Mouse (Mus musculus): Measurements from ENCODE around the gene Ager. TPM values are rescaled to one million over a fixed set of nuclear protein-coding genes. Genes with fewer than 3 reads are reported as not detected.

The Ager gene
- polyA plus RNA-seq, 1 experiment: 0.33 TPM

DNA sequence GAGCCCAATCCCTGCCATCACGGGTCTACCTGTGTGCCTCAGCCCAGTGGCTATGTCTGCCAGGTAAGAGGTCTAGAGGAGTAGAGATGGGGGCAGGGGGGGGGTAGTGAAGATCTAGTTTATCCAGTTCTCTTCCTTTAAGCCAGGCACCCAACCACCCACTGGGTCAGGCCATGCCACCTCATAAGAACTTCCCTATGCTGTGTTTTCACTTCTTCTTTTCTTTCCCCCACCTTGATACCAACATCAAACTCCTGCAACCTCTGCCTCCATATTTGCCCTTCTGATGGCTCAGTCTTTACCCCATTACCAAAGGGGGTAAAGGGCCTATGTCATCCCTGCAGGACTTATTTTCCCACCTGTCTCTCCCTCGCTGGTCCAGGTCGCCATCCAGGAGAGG, 19.6 kb upstream of the Ager start:
- H3K4me1 ChIP-seq (ENCODE audit: control insufficient read depth): no peaks in the 10 kb centered on the region
- H3K4me3 ChIP-seq (replicated peaks): no peak overlapping the region
- H3K9me3 ChIP-seq (ENCODE audit: control insufficient read depth, low read length): no peaks in the 10 kb centered on the region
- H3K27me3 ChIP-seq (ENCODE audit: control insufficient read depth): no peaks in the 10 kb centered on the region
- TF ChIP-seq GATA1 (IDR thresholded peaks at IDR 0.05; ENCODE audit: low read length): no peak
- no peak for TF ChIP-seq TAL1 (IDR thresholded peaks at IDR 0.05; ENCODE audit: low read length)
- no peaks in the 10 kb centered on the region for H3K36me3 ChIP-seq (ENCODE audit: control insufficient read depth)

GRCm38 (mm10) chr17:34582528-34582927, 15.1 kb upstream of the Ager start:
- no peak for TF ChIP-seq GATA1 (IDR thresholded peaks at IDR 0.05; ENCODE audit: low read length)
- no peak overlapping the region for H3K4me3 ChIP-seq (replicated peaks)
- no peaks in the 10 kb centered on the region for H3K36me3 ChIP-seq (ENCODE audit: control insufficient read depth)
- peaks cover 12% of the 10 kb centered on the region for H3K4me1 ChIP-seq (ENCODE audit: control insufficient read depth)
- no peaks in the 10 kb centered on the region for H3K9me3 ChIP-seq (ENCODE audit: control insufficient read depth, low read length)
- peaks cover 11% of the 10 kb centered on the region for H3K27me3 ChIP-seq (ENCODE audit: control insufficient read depth)

- peaks cover 20% of the 10 kb centered on the region for H3K4me1 ChIP-seq (ENCODE audit: control insufficient read depth)
- no peaks in the 10 kb centered on the region for H3K9me3 ChIP-seq (ENCODE audit: control insufficient read depth, low read length)
- H3K27me3 ChIP-seq (ENCODE audit: control insufficient read depth): peaks cover 11% of the 10 kb centered on the region
- no peak for TF ChIP-seq GATA1 (IDR thresholded peaks at IDR 0.05; ENCODE audit: low read length)
- H3K4me3 ChIP-seq (replicated peaks): no peak overlapping the region
- H3K36me3 ChIP-seq (ENCODE audit: control insufficient read depth): no peaks in the 10 kb centered on the region
Measured at GRCm38 (mm10) chr17:34583397-34583796, 14.3 kb upstream of the Ager start.

DNA sequence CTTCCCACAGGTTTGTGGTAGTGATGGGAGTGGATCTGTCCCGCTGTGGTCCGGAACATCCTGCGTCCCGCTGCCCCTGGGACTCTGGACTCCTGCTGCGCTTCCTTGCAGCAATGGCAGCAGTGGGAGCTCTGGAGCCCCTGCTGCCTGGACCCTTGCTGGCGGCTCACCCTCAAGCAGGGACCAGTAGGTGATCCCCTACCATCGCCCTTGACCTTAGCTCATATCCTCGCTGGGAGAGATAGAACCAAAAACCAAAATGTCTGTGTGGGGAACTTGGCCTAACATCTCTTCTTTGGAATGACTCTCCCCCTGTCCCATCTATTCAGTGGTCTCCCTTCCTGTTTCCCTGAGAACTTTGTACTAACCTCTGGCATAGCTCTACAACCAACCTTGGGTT, 13.8 kb upstream of the Ager start:
- Histone ChIP-seq H3K4me3 (replicated peaks) (no peak overlapping the region), H3K36me3 (ENCODE audit: control insufficient read depth) (no peaks in the 10 kb centered on the region), H3K27me3 (ENCODE audit: control insufficient read depth) (peaks cover 13% of the 10 kb centered on the region), H3K9me3 (ENCODE audit: control insufficient read depth, low read length) (no peaks in the 10 kb centered on the region), H3K4me1 (ENCODE audit: control insufficient read depth) (peaks cover 24% of the 10 kb centered on the region)
- TF ChIP-seq GATA1 (IDR thresholded peaks at IDR 0.05; ENCODE audit: low read length) (no peak), TAL1 (IDR thresholded peaks at IDR 0.05; ENCODE audit: low read length) (no peak)

GRCm38 (mm10) chr17:34585121-34585520, 12.5 kb upstream of the Ager start:
- Histone ChIP-seq H3K4me1 (ENCODE audit: control insufficient read depth) (peaks cover 36% of the 10 kb centered on the region), H3K9me3 (ENCODE audit: control insufficient read depth, low read length) (no peaks in the 10 kb centered on the region), H3K27me3 (ENCODE audit: control insufficient read depth) (peaks cover 18% of the 10 kb centered on the region), H3K4me3 (replicated peaks) (no peak overlapping the region), H3K36me3 (ENCODE audit: control insufficient read depth) (no peaks in the 10 kb centered on the region)
- no peak for TF ChIP-seq TAL1 (IDR thresholded peaks at IDR 0.05; ENCODE audit: low read length)
- TF ChIP-seq GATA1 (IDR thresholded peaks at IDR 0.05; ENCODE audit: low read length): no peak

GRCm38 (mm10) chr17:34585877-34586771, 11.5 kb upstream of the Ager start:
- Histone ChIP-seq H3K27me3 (ENCODE audit: control insufficient read depth) (peaks cover 26% of the 10 kb centered on the region), H3K9me3 (ENCODE audit: control insufficient read depth, low read length) (no peaks in the 10 kb centered on the region), H3K4me3 (replicated peaks) (peak overlapping the region; percentile 91), H3K4me1 (ENCODE audit: control insufficient read depth) (peaks cover 46% of the 10 kb centered on the region), H3K36me3 (ENCODE audit: control insufficient read depth) (no peaks in the 10 kb centered on the region)
- TF ChIP-seq TAL1 (IDR thresholded peaks at IDR 0.05; ENCODE audit: low read length) (no peak), GATA1 (IDR thresholded peaks at IDR 0.05; ENCODE audit: low read length) (no peak)

GRCm38 (mm10) chr17:34586796-34587422, 10.8 kb upstream of the Ager start:
- peaks cover 26% of the 10 kb centered on the region for H3K27me3 ChIP-seq (ENCODE audit: control insufficient read depth)
- H3K9me3 ChIP-seq (ENCODE audit: control insufficient read depth, low read length): no peaks in the 10 kb centered on the region
- TF ChIP-seq TAL1 (IDR thresholded peaks at IDR 0.05; ENCODE audit: low read length): no peak
- no peak for TF ChIP-seq GATA1 (IDR thresholded peaks at IDR 0.05; ENCODE audit: low read length)
- H3K4me3 ChIP-seq (replicated peaks): peak overlapping the region; percentile 91
- no peaks in the 10 kb centered on the region for H3K36me3 ChIP-seq (ENCODE audit: control insufficient read depth)
- H3K4me1 ChIP-seq (ENCODE audit: control insufficient read depth): peaks cover 54% of the 10 kb centered on the region

DNA sequence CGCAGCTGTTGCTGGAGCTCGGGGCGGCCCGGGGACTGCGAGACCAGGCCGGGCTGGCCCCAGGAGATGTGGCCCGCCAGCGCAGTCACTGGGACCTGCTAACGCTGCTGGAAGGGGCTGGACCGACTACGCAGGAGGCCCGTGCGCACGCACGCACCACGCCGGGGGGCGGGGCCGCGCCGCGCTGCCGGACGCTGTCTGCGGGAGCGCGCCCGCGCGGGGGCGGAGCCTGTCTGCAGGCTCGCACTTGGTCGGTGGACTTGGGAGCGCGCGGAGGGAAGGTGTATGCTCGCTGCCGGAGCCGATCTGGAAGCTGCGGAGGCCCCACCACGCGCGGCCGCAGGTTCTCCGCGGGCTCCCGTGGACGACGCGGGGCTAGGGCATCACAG, 10.2 kb upstream of the Ager start:
- peaks cover 26% of the 10 kb centered on the region for H3K27me3 ChIP-seq (ENCODE audit: control insufficient read depth)
- TF ChIP-seq GATA1 (IDR thresholded peaks at IDR 0.05; ENCODE audit: low read length) (no peak), TAL1 (IDR thresholded peaks at IDR 0.05; ENCODE audit: low read length) (no peak)
- peaks cover 57% of the 10 kb centered on the region for H3K4me1 ChIP-seq (ENCODE audit: control insufficient read depth)
- no peaks in the 10 kb centered on the region for H3K36me3 ChIP-seq (ENCODE audit: control insufficient read depth)
- H3K9me3 ChIP-seq (ENCODE audit: control insufficient read depth, low read length): no peaks in the 10 kb centered on the region
- H3K4me3 ChIP-seq (replicated peaks): peak overlapping the region; percentile 91

DNA sequence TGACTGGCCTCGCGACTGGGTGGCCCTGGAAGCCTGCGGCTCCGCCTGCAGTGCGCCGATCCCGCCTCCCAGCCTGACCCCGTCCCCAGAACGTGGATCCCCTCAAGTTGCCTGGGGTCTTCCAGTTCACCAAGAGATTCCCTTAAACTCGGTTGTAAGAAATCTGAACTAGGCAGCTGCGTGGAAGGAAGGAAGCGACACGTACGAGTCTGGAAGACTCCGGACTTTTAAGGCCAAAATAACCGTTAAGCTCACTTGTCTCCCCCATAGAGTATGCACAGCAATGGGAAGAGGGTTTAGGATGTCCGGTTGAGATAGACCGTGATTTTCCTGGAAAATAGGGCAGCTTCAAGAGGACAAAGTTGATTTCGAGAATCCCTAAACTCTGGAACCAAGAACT, 9.8 kb upstream of the Ager start:
- H3K9me3 ChIP-seq (ENCODE audit: control insufficient read depth, low read length): no peaks in the 10 kb centered on the region
- peaks cover 61% of the 10 kb centered on the region for H3K4me1 ChIP-seq (ENCODE audit: control insufficient read depth)
- peaks cover 26% of the 10 kb centered on the region for H3K27me3 ChIP-seq (ENCODE audit: control insufficient read depth)
- H3K4me3 ChIP-seq (replicated peaks): peak overlapping the region; percentile 91
- no peak for TF ChIP-seq GATA1 (IDR thresholded peaks at IDR 0.05; ENCODE audit: low read length)
- no peak for TF ChIP-seq TAL1 (IDR thresholded peaks at IDR 0.05; ENCODE audit: low read length)
- H3K36me3 ChIP-seq (ENCODE audit: control insufficient read depth): no peaks in the 10 kb centered on the region
